Mouse (Mus musculus) adrenal gland (tissue): Measurements from ENCODE around the gene Adamts4.

Experiments
- intact Hi-C: fragments of 180-260 bp; cut with DNase I; formaldehyde crosslinking; loops from one replicate; pipeline ENCODE4 v1.15.1; 2025
- long read RNA-seq, 2 experiments: library from polyadenylated mRNA; unstranded; transcript quantifications; one replicate each; pipeline ENCODE4 v2.0.0; 2020; ENCODE audit warnings: borderline replicate concordance in 1 of 2; ENCODE audit not compliant: insufficient replicate concordance in 1 of 2

The Adamts4 gene
- long read RNA-seq, experiment 1, partial matches to known transcripts: 0 of 1 reads
- long read RNA-seq, experiment 1, other reads (novel, unspliced or antisense): 1 of 1 reads
- long read RNA-seq, experiment 2, full-length matches to known transcripts: 2 of 3 reads
- long read RNA-seq, experiment 2, partial matches to known transcripts: 1 of 3 reads
- long read RNA-seq, experiment 2, other reads (novel, unspliced or antisense): 0 of 3 reads

- intact Hi-C loops: no loop called here
Measured at GRCm38 (mm10) chr1:171249913-171250600, at the start of gene Adamts4. TSS of gene Adamts4 (plus strand) at chr1:171250421.

- intact Hi-C loops: no loop called here
Measured at GRCm38 (mm10) chr1:171200769-171201168, 49.5 kb upstream of the Adamts4 start.

GRCm38 (mm10) chr1:171203471-171204248 is 46.6 kb upstream of the Adamts4 start:
- intact Hi-C loops: no loop called here

- intact Hi-C loops: no loop called here
Measured at GRCm38 (mm10) chr1:171204249-171204644, 46.0 kb upstream of the Adamts4 start.

- intact Hi-C loops: loop anchor here (5.0 kb wide), 1 partner anchor 34 kb away; no protein-coding TSS in a partner anchor
Measured at GRCm38 (mm10) chr1:171205704-171206493, 44.3 kb upstream of the Adamts4 start.

GRCm38 (mm10) chr1:171209409-171209808 is 40.8 kb upstream of the Adamts4 start:
- intact Hi-C loops: loop anchor here (5.0 kb wide), 1 partner anchor 37 kb away; no protein-coding TSS in a partner anchor

- intact Hi-C loops: no loop called here
Measured at GRCm38 (mm10) chr1:171212854-171213253, 37.4 kb upstream of the Adamts4 start.

GRCm38 (mm10) chr1:171213801-171214496 is 36.3 kb upstream of the Adamts4 start, which contains the start of gene Nr1i3:
TSS of gene Nr1i3 (plus strand) at chr1:171213970.
- intact Hi-C loops: no loop called here

GRCm38 (mm10) chr1:171216241-171216955 is 33.8 kb upstream of the Adamts4 start:
- intact Hi-C loops: no loop called here

GRCm38 (mm10) chr1:171220871-171221270 is 29.4 kb upstream of the Adamts4 start:
- intact Hi-C loops: loop anchor here (1.0 to 2.0 kb wide), 2 partner anchors 56 to 103 kb away; no protein-coding TSS in a partner anchor

GRCm38 (mm10) chr1:171221281-171222193 is 28.7 kb upstream of the Adamts4 start:
- intact Hi-C loops: loop anchor here (1.0 to 2.0 kb wide), 2 partner anchors 36 to 57 kb away; no protein-coding TSS in a partner anchor

GRCm38 (mm10) chr1:171222238-171223155 is 27.7 kb upstream of the Adamts4 start, which contains the start of gene Tomm40l:
TSS of gene Tomm40l (minus strand) at chr1:171222514.
- intact Hi-C loops: loop anchor here (1.0 kb wide), 1 partner anchor 35 kb away; no protein-coding TSS in a partner anchor

GRCm38 (mm10) chr1:171223168-171223567 is 27.1 kb upstream of the Adamts4 start:
- intact Hi-C loops: no loop called here

- intact Hi-C loops: loop anchor here (2.0 kb wide), 1 partner anchor 15 kb away; no protein-coding TSS in a partner anchor
Measured at GRCm38 (mm10) chr1:171223796-171224195, 26.4 kb upstream of the Adamts4 start.

GRCm38 (mm10) chr1:171224857-171225256 is 25.4 kb upstream of the Adamts4 start, which contains the start of gene Apoa2:
TSS of gene Apoa2 (plus strand) at chr1:171225054.
- intact Hi-C loops: loop anchor here (2.0 kb wide), 1 partner anchor 14 kb away; no protein-coding TSS in a partner anchor

GRCm38 (mm10) chr1:171226780-171227179 is 23.4 kb upstream of the Adamts4 start:
- intact Hi-C loops: no loop called here

GRCm38 (mm10) chr1:171227879-171228278 is 22.3 kb upstream of the Adamts4 start:
- intact Hi-C loops: no loop called here
